15 mouse cellular contexts compared by ENCODE assay signal in genomic region chr7:90058636-90059035, GRCm38 (mm10).
DNase-seq lines count a peak whose midpoint lies in the region; TF ChIP-seq lines count a peak whose summit lies in the region.
"Had no signal": no experiment of that assay in that cellular context is flagged by ENCODE, and none has a peak within 500 bp of the region (broad histone marks: within the 10 kb centered on the region; RNA-seq: fewer than 3 reads in every experiment).

No protein-coding gene starts in this region.

- no peaks in the 10 kb centered on the region for H3K79me2 ChIP-seq in liver, adult 2 months (ENCODE audit: control insufficient read depth, insufficient read depth, low read length)

- peak; percentile 82 for DNase-seq in liver, adult 2 months (ENCODE audit: extremely low read depth, low read depth, low spot score)
- no peak for DNase-seq in liver
- DNase-seq in kidney, adult 2 months = peak; percentile 87
- peak; percentile 70 for DNase-seq in kidney, postnatal 14 days
- DNase-seq in spleen, postnatal 4 days (ENCODE audit: low spot score in 2 of 2) = no peak
- DNase-seq in spleen, adult 12 weeks (ENCODE audit: low spot score) = no peak
- DNase-seq: cerebellum, adult 11-12 months; heart, postnatal 4 days; right cerebral cortex, postnatal 14 days had no signal

- no peaks in the 10 kb centered on the region for H3K36me3 ChIP-seq in liver, adult 2 months (ENCODE audit: control insufficient read depth, insufficient read depth, low read length)
- H3K36me3 ChIP-seq in kidney, adult 2 months (ENCODE audit: control insufficient read depth, insufficient read depth, low read length) = no peaks in the 10 kb centered on the region
- H3K36me3 ChIP-seq in small intestine, adult 2 months (ENCODE audit: control insufficient read depth, insufficient read depth, low read length) = no peaks in the 10 kb centered on the region
- H3K36me3 ChIP-seq: embryonic facial prominence, embryonic 13.5 days; G1E; heart, embryonic 13.5 days; lung, embryonic 15.5 days; midbrain, embryonic 15.5 days had no signal

- no peak for TF ChIP-seq POLR2A in liver, adult 2 months (IDR thresholded peaks at IDR 0.05; ENCODE audit: extremely low read depth, insufficient read depth, low read length)
- TF ChIP-seq POLR2A in kidney, adult 2 months (IDR thresholded peaks at IDR 0.05; ENCODE audit: low read depth, low read length) = no peak
- no peak for TF ChIP-seq POLR2A in small intestine, adult 2 months (IDR thresholded peaks at IDR 0.05; ENCODE audit: low read depth, low read length)

- peaks cover 17% of the 10 kb centered on the region for H3K4me1 ChIP-seq in liver, adult 2 months (ENCODE audit: control insufficient read depth, insufficient read depth, low read length)
- peaks cover 26% of the 10 kb centered on the region for H3K4me1 ChIP-seq in kidney, adult 2 months (ENCODE audit: control insufficient read depth, insufficient read depth, low read length)
- H3K4me1 ChIP-seq in small intestine, adult 2 months (ENCODE audit: control insufficient read depth, insufficient read depth, insufficient read length, low read length) = peaks cover 28% of the 10 kb centered on the region
- H3K4me1 ChIP-seq: midbrain, embryonic 15.5 days had no signal

- H3K27me3 ChIP-seq in liver, adult 2 months (ENCODE audit: control insufficient read depth, insufficient read depth, low read length) = no peaks in the 10 kb centered on the region
- no peaks in the 10 kb centered on the region for H3K27me3 ChIP-seq in kidney, adult 2 months (replicated peaks; ENCODE audit: control insufficient read depth, insufficient read depth, low read length)
- H3K27me3 ChIP-seq in small intestine, adult 2 months (ENCODE audit: control insufficient read depth, insufficient read depth, low read length) = no peaks in the 10 kb centered on the region
- H3K27me3 ChIP-seq: embryonic facial prominence, embryonic 13.5 days; heart, embryonic 13.5 days; lung, embryonic 15.5 days; midbrain, embryonic 15.5 days had no signal

- 45% methylated on average over 4 of the region's 4 CpGs for WGBS in liver, adult 2 months
- WGBS in kidney, adult 2 months = 52% methylated on average over 4 of the region's 4 CpGs
- WGBS in small intestine, adult 2 months = 32% methylated on average over 4 of the region's 4 CpGs

- H3K27ac ChIP-seq in liver, adult 2 months (replicated peaks; ENCODE audit: insufficient read depth, low read depth, low read length) = 0 out of 2 replicates have a peak overlapping the region, but pooled peaks have one; percentile 34
- peak overlapping the region; percentile 96 for H3K27ac ChIP-seq in kidney, adult 2 months (ENCODE audit: insufficient read depth, low read depth, low read length)
- peak overlapping the region; percentile 92 for H3K27ac ChIP-seq in small intestine, adult 2 months (ENCODE audit: insufficient read depth, low read depth, low read length)
- H3K27ac ChIP-seq: embryonic facial prominence, embryonic 13.5 days; heart, embryonic 13.5 days; midbrain, embryonic 15.5 days had no signal

- TF ChIP-seq CTCF in liver, adult 2 months (IDR thresholded peaks at IDR 0.05; ENCODE audit: low read depth, low read length) = no peak
- TF ChIP-seq CTCF in kidney, adult 2 months (conservative IDR thresholded peaks at IDR 0.05; ENCODE audit: insufficient read depth, insufficient read length, low read depth, low read length) = no peak
- TF ChIP-seq CTCF in small intestine, adult 2 months (IDR thresholded peaks at IDR 0.05; ENCODE audit: extremely low read depth, insufficient read length, insufficient replicate concordance, low read depth, low read length) = no peak

- no peak overlapping the region for H3K9ac ChIP-seq in liver, adult 2 months (ENCODE audit: low read depth, low read length)
- H3K9ac ChIP-seq: embryonic facial prominence, embryonic 13.5 days; heart, embryonic 13.5 days; lung, embryonic 15.5 days; midbrain, embryonic 15.5 days had no signal

- H3K4me3 ChIP-seq in liver, adult 2 months (ENCODE audit: insufficient read depth, low read depth, low read length) = no peak overlapping the region
- no peak overlapping the region for H3K4me3 ChIP-seq in kidney, adult 2 months (ENCODE audit: insufficient read depth, low read depth, low read length)
- no peak overlapping the region for H3K4me3 ChIP-seq in small intestine, adult 2 months (ENCODE audit: low read depth, low read length)
- H3K4me3 ChIP-seq: embryonic facial prominence, embryonic 13.5 days; heart, embryonic 13.5 days; lung, embryonic 15.5 days; midbrain, embryonic 15.5 days had no signal

Comparison
In these comparisons a context has a peak if more than half of its experiments do, and no peak if none do; other contexts are left out.
1. DNase-seq: peak in liver, adult 2 months (single experiment), kidney, adult 2 months (single experiment) and kidney, postnatal 14 days (single experiment); none in liver (single experiment), spleen, postnatal 4 days (0 of 2) and spleen, adult 12 weeks (single experiment).
2. H3K27ac ChIP-seq: peak in every context shown above with its lines; median percentile 96 in kidney, adult 2 months; 92 in small intestine, adult 2 months; 34 in liver, adult 2 months.